In the genomic region with DNA sequence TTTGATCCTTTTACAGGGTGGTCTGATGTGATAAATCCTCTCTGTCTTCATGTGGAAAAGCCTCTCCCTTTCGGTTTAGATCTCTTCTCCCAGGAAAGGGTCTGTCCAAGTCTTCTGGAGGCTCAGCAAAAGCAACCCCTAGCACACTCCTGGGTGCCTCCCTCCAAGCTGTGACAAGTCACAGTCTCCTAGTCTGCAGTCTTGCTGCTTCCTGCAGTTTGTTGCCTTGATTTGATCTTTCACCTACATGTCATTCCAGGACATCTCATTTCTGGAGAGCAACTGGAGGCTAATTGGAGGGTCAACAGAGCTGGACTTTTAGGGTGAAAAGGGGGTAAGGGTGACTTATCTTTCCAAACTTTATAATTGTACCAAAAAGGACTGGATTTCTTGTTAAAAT, we compare ENCODE assay signal across 16 mouse cellular contexts. TPM values are rescaled to one million over a fixed set of nuclear protein-coding genes. Genes with fewer than 3 reads are reported as not detected.
DNase-seq lines count a peak whose midpoint lies in the region; ATAC-seq and TF ChIP-seq lines count a peak whose summit lies in the region.
"Had no signal": no experiment of that assay in that cellular context is flagged by ENCODE, and none has a peak within 500 bp of the region (broad histone marks: within the 10 kb centered on the region; RNA-seq: fewer than 3 reads in every experiment).

No protein-coding gene starts in this region.

- ATAC-seq in lung, embryonic 14.5 days (ENCODE audit: insufficient read depth), result no peak
- ATAC-seq in kidney, embryonic 16.5 days (ENCODE audit: low FRiP score, low TSS enrichment), result 0 out of 2 replicates have a peak, but pooled peaks have one; percentile 27
- peak; percentile 28; the same call in 1 of the 2 replicates for ATAC-seq in liver, embryonic 16.5 days (ENCODE audit: low read depth)
- ATAC-seq in erythroblast, adult 5-6 weeks (replicated peaks; ENCODE audit: low FRiP score, poor library complexity, severe bottlenecking), result no peak
- ATAC-seq in forebrain, embryonic 15.5 days (replicated peaks), result no peak
- ATAC-seq: hindbrain, embryonic 16.5 days had no signal

- 0 out of 2 replicates have a peak, but pooled peaks cover 4% of the 10 kb centered on the region for H3K27me3 ChIP-seq in lung, embryonic 14.5 days (ENCODE audit: insufficient read depth, low read length)
- no peaks in the 10 kb centered on the region for H3K27me3 ChIP-seq in kidney, embryonic 16.5 days (ENCODE audit: insufficient read depth, low read length)
- H3K27me3 ChIP-seq in liver, embryonic 16.5 days (ENCODE audit: control insufficient read depth, insufficient read depth, low read depth, low read length), result no peaks in the 10 kb centered on the region
- no peaks in the 10 kb centered on the region for H3K27me3 ChIP-seq in forebrain, embryonic 15.5 days

- TF ChIP-seq CTCF in lung, embryonic 14.5 days (IDR thresholded peaks at IDR 0.05; ENCODE audit: low read depth), result no peak

- no peaks in the 10 kb centered on the region for H3K36me3 ChIP-seq in lung, embryonic 14.5 days (ENCODE audit: insufficient read depth)
- no peaks in the 10 kb centered on the region for H3K36me3 ChIP-seq in kidney, embryonic 16.5 days (ENCODE audit: insufficient read depth, low read length)
- H3K36me3 ChIP-seq in liver, embryonic 16.5 days (ENCODE audit: control insufficient read depth, insufficient read depth), result no peaks in the 10 kb centered on the region
- H3K36me3 ChIP-seq in forebrain, embryonic 15.5 days, result no peaks in the 10 kb centered on the region

- peak; percentile 24 for DNase-seq in embryo, embryonic 10.5 days (ENCODE audit: low spot score)
- no peak for DNase-seq in embryo, embryonic 11 days
- no peak for DNase-seq in lung, embryonic 14.5 days
- no peak for DNase-seq in lung, adult 18-20 months
- DNase-seq: adrenal gland, adult 8-10 months; cerebellum, adult 2 months; lung, postnatal 36 days; thymus, postnatal 4 days had no signal

- H3K9me3 ChIP-seq in lung, embryonic 14.5 days (ENCODE audit: low read depth, low read length), result no peaks in the 10 kb centered on the region
- no peaks in the 10 kb centered on the region for H3K9me3 ChIP-seq in kidney, embryonic 16.5 days (ENCODE audit: low read length)
- H3K9me3 ChIP-seq in liver, embryonic 16.5 days (replicated peaks; ENCODE audit: control insufficient read depth, low read length), result peaks cover 3% of the 10 kb centered on the region; the same call in 1 of the 2 replicates
- no peaks in the 10 kb centered on the region for H3K9me3 ChIP-seq in forebrain, embryonic 15.5 days

- WGBS in lung, embryonic 14.5 days, result 15% methylated on average over 1 of the region's 1 CpGs
- WGBS in kidney, embryonic 16.5 days, result 9% methylated on average over 1 of the region's 1 CpGs
- 26% methylated on average over 1 of the region's 1 CpGs for WGBS in liver, embryonic 16.5 days (ENCODE audit: insufficient replicate concordance)
- WGBS in forebrain, embryonic 15.5 days, result 73% methylated on average over 1 of the region's 1 CpGs

- H3K4me2 ChIP-seq in lung, embryonic 14.5 days, result no peak overlapping the region
- no peak overlapping the region for H3K4me2 ChIP-seq in kidney, embryonic 16.5 days (replicated peaks; ENCODE audit: low read depth, low read length)
- no peak overlapping the region for H3K4me2 ChIP-seq in liver, embryonic 16.5 days (ENCODE audit: low read depth, low read length)
- H3K4me2 ChIP-seq in forebrain, embryonic 15.5 days (replicated peaks), result no peak overlapping the region

- no peak overlapping the region for H3K4me3 ChIP-seq in lung, embryonic 14.5 days (ENCODE audit: low read depth, low read length)
- no peak overlapping the region for H3K4me3 ChIP-seq in kidney, embryonic 16.5 days (ENCODE audit: low read length)
- no peak overlapping the region for H3K4me3 ChIP-seq in liver, embryonic 16.5 days (ENCODE audit: low read depth, low read length)
- no peak overlapping the region for H3K4me3 ChIP-seq in forebrain, embryonic 15.5 days

- peaks cover 25% of the 10 kb centered on the region for H3K4me1 ChIP-seq in lung, embryonic 14.5 days (ENCODE audit: insufficient read depth)
- peaks cover 52% of the 10 kb centered on the region for H3K4me1 ChIP-seq in kidney, embryonic 16.5 days (ENCODE audit: insufficient read depth, low read length)
- H3K4me1 ChIP-seq in liver, embryonic 16.5 days (ENCODE audit: control insufficient read depth, low read depth, low read length), result peaks cover 2% of the 10 kb centered on the region; the same call in 1 of the 2 replicates
- no peaks in the 10 kb centered on the region for H3K4me1 ChIP-seq in forebrain, embryonic 15.5 days

- no peak overlapping the region for H3K9ac ChIP-seq in lung, embryonic 14.5 days
- 0 out of 2 replicates have a peak overlapping the region, but pooled peaks have one; percentile 35 for H3K9ac ChIP-seq in kidney, embryonic 16.5 days (replicated peaks; ENCODE audit: low read length)
- no peak overlapping the region for H3K9ac ChIP-seq in liver, embryonic 16.5 days (ENCODE audit: low read depth, low read length)
- no peak overlapping the region for H3K9ac ChIP-seq in forebrain, embryonic 15.5 days (replicated peaks)

- peak overlapping the region; percentile 47; the same call in 1 of the 2 replicates for H3K27ac ChIP-seq in lung, embryonic 14.5 days (ENCODE audit: low read depth)
- peak overlapping the region; percentile 89 for H3K27ac ChIP-seq in kidney, embryonic 16.5 days (ENCODE audit: low read length)
- 0 out of 2 replicates have a peak overlapping the region, but pooled peaks have one; percentile 41 for H3K27ac ChIP-seq in liver, embryonic 16.5 days (ENCODE audit: low read length)
- no peak overlapping the region for H3K27ac ChIP-seq in forebrain, embryonic 15.5 days (replicated peaks)

RNA-seq across cellular contexts. Expression of gene Gm5269, which starts 24.8 kb away (rescaled TPM):
- polyA plus RNA-seq in lung, embryonic 14.5 days (2014; fragmentation: Nextera tagmentation; extraction: Ambion mirVana), result not detected in 2 replicates
- not detected in 2 replicates for polyA plus RNA-seq in kidney, embryonic 16.5 days (2015; fragmentation: Nextera tagmentation; extraction: Ambion mirVana)
- polyA plus RNA-seq in liver, embryonic 16.5 days (2015; fragmentation: Nextera tagmentation; extraction: Ambion mirVana), result 0.15 and 0.63 TPM in 2 replicates
- total RNA-seq in erythroblast, adult 5-6 weeks (2015; ENCODE audit: low replicate concordance), result not detected in 2 replicates
- not detected in 2 replicates for total RNA-seq in erythroblast, adult 5-6 weeks (2017; ENCODE audit: low replicate concordance)
- polyA plus RNA-seq in forebrain, embryonic 15.5 days (2015; fragmentation: Nextera tagmentation; extraction: Ambion mirVana), result not detected in 2 replicates
- total RNA-seq: adrenal gland, adult 8-10 months; gastrocnemius, adult 8-10 months; layer of hippocampus, postnatal 10 days had no signal
- polyA plus RNA-seq: C2C12; cerebellum, adult 2 months; hindbrain, embryonic 16.5 days had no signal

Comparison
In these comparisons a context has a peak if more than half of its experiments do, and no peak if none do; other contexts are left out.
1. ATAC-seq: peak in kidney, embryonic 16.5 days (single experiment) and liver, embryonic 16.5 days (single experiment); none in lung, embryonic 14.5 days (single experiment), erythroblast, adult 5-6 weeks (single experiment) and forebrain, embryonic 15.5 days (single experiment).